Mouse (Mus musculus) embryonic facial prominence, embryonic 13.5 days (tissue): Measurements from ENCODE around the gene Mettl1. TPM values are rescaled to one million over a fixed set of nuclear protein-coding genes. Genes with fewer than 3 reads are reported as not detected.

Experiments
- ATAC-seq: fragments of 200-750 bp; cut with Nextera tagmentation; 2 replicates; pipeline ENCODE4 v1.8.0; 2017; ENCODE audit warnings: low read depth; ENCODE audit not compliant: insufficient number of reproducible peaks, insufficient read depth, low FRiP score, low TSS enrichment
- H3K27ac ChIP-seq: fragments of 300-500 bp; sonication (generic); 2 replicates; pipeline ENCODE4 v1.5.1; 2015; ENCODE audit warnings: moderate library complexity, mild to moderate bottlenecking, inconsistent platforms
- H3K27me3 ChIP-seq: fragments of 300-500 bp; sonication (generic); 2 replicates; pipeline ENCODE4 v1.6.1; 2015; ENCODE audit warnings: mild to moderate bottlenecking, inconsistent platforms
- H3K36me3 ChIP-seq: fragments of 300-500 bp; sonication (generic); 2 replicates; pipeline ENCODE4 v1.6.1; 2015; ENCODE audit warnings: mild to moderate bottlenecking, inconsistent platforms
- H3K4me1 ChIP-seq: fragments of 300-500 bp; sonication (generic); 2 replicates; pipeline ENCODE4 v1.6.1; 2015; ENCODE audit warnings: inconsistent platforms
- H3K4me2 ChIP-seq: fragments of 300-500 bp; sonication (generic); 2 replicates; pipeline ENCODE4 v1.6.1; 2015; ENCODE audit warnings: moderate library complexity, mild to moderate bottlenecking, inconsistent platforms
- H3K4me3 ChIP-seq: fragments of 300-500 bp; sonication (generic); 2 replicates; pipeline ENCODE4 v1.5.1; 2015; ENCODE audit warnings: mild to moderate bottlenecking, inconsistent platforms
- H3K9ac ChIP-seq: fragments of 300-500 bp; sonication (generic); 2 replicates; pipeline ENCODE4 v1.6.1; 2015; ENCODE audit warnings: mild to moderate bottlenecking, inconsistent platforms
- H3K9me3 ChIP-seq: fragments of 300-500 bp; sonication (generic); 2 replicates; pipeline ENCODE4 v1.6.1; 2016; ENCODE audit warnings: inconsistent platforms
- WGBS: fragments of 180-500 bp; shearing (Covaris S2); methylation state at CpG from one replicate; pipeline ENCODE4 v1.1.7; 2015; ENCODE audit warnings: mixed read lengths; 5-methylcytosine and 5-hydroxymethylcytosine counted together
- polyA plus RNA-seq: library from polyadenylated mRNA; unstranded; fragments of >200 nt; fragmentation: Nextera tagmentation; extraction: Ambion mirVana; gene quantifications from 2 replicates; pipeline ENCODE4 v1.2.1, GENCODE M21; 2015

The Mettl1 gene
- polyA plus RNA-seq: 55.2 and 61.2 TPM in 2 replicates

DNA sequence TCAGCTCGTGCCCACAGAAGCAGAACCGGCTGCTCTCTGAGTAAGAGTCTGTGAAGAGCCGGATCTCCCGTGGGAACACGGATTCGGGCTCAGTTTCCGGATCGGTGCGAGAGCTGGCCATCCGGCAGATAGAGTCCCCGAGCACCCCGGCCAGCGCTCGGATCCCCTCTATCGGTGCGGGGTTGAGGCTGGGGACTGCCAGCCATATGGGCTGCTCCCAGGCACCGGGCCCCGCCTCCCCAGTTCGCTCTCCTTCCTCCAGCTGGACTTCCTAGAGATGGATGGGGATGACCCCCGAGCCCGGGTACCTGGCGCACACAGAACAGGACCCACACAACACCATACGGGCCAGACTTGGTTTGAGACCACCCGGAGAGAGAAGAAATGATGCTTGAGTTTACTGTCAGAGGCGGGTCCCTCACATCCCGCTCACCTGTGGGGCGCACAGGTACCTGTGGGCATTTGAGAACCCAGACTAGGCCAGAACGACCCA is at the start of gene Mettl1, which contains the start of gene Eef1akmt3:
Mettl1 (plus strand) TSS at position 141 of the 493 bp plus-strand sequence.
Eef1akmt3 (minus strand) TSS at position 240 of the 493 bp plus-strand sequence.
- Histone ChIP-seq H3K27me3 (peaks cover 9% of the 10 kb centered on the region), H3K9ac (peak within 1 kb of the TSS; percentile 81), H3K9me3 (no peaks in the 10 kb centered on the region), H3K4me3 (peak within 1 kb of the TSS; percentile 81), H3K36me3 (peaks cover 26% of the 10 kb centered on the region), H3K27ac (peak within 1 kb of the TSS; percentile 84), H3K4me1 (peaks cover 15% of the 10 kb centered on the region), H3K4me2 (peak within 1 kb of the TSS; percentile 96)
- peak; percentile 39 for ATAC-seq
- WGBS: under 1% methylated on average over 28 of the region's 28 CpGs

DNA sequence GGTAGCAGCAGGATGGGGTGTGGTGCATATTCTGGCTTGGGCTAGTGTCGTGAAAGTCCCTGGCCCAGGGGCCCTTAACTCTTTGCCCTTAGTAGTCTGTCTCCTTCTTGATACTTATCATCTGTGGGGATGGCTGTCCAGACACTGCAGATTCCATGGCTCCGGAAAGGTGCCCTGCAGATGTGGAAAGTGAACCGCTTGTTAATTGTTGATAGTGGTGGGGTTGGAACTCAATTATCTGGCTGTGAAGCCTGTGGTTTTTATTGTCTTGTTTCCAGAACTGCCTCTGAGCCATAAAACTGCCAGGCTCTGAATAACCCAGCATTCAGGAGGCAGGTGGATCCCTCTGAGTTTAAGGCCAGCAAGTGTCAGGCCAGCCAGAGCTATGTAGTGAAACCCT is 49.5 kb upstream of the Mettl1 start:
- Histone ChIP-seq H3K27me3 (no peaks in the 10 kb centered on the region), H3K4me1 (peaks cover 47% of the 10 kb centered on the region), H3K4me2 (no peak overlapping the region), H3K36me3 (peaks cover 57% of the 10 kb centered on the region), H3K9ac (no peak overlapping the region), H3K9me3 (no peaks in the 10 kb centered on the region), H3K27ac (no peak overlapping the region), H3K4me3 (no peak overlapping the region)
- 76% methylated on average over 3 of the region's 3 CpGs for WGBS
- ATAC-seq: no peak

DNA sequence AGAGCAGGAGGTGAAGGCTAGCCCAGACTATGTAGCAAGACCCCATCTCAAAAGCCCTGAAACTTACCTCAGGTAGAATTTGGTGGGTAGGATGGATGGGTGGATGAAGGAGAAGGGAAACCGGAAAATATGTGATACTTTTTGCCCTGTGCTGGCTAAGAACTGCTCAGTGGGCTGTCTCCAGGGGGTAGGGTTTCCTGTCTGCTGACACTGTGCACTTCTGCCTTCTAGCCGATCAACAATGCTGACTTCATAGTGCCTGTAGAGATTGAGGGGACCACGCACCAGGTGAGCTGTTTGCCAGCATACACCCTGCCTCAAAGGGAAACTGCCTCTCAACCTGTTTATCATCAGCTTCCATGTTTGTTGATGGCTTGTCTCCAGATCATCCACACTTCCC is 47.6 kb upstream of the Mettl1 start:
- Histone ChIP-seq H3K27me3 (no peaks in the 10 kb centered on the region), H3K4me1 (peaks cover 34% of the 10 kb centered on the region), H3K4me2 (no peak overlapping the region), H3K9ac (no peak overlapping the region), H3K27ac (no peak overlapping the region), H3K9me3 (no peaks in the 10 kb centered on the region), H3K4me3 (no peak overlapping the region), H3K36me3 (peaks cover 72% of the 10 kb centered on the region)
- ATAC-seq: no peak
- 75% methylated on average over 3 of the region's 3 CpGs for WGBS

DNA sequence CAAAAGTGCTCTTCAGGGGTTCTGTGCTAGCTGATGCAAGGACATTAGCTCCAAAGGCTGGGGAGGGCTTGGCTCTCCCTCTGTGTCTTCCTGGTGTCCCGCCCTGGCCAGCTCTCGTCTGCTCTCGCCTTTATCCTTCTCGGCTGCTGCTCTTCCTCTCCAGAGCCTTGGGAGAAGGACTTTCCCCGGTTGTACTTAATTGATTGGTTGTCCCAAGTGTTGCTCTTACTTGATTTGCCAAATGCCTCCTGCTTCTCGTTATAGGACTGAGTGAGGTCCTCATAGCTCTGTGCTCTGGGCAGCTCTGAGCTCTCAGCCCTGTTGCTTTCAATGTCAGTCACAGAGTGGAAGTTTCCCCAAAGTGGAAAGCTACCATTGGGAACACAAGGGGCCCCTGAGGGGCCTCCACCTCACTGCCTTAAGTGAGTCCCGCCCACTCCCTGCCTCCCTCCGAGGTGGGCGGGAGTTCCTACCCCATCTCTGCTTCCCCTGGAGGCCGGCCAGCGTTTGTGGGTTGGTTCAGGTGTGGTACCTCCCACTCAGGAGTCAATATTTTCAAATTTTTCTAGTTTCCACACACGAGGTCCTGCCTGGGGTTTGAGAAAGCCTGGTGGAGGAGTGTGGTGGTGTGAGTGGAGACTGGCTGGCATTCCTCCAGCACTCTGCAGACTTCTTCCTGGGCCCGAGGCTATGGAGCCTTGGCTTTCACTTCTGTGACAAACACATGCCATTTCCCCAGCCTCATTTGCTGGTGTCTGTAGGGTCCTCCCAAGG is 43.7 kb upstream of the Mettl1 start:
- Histone ChIP-seq H3K27me3 (no peaks in the 10 kb centered on the region), H3K4me2 (no peak overlapping the region), H3K4me1 (peaks cover 10% of the 10 kb centered on the region), H3K9me3 (no peaks in the 10 kb centered on the region), H3K36me3 (peaks cover 73% of the 10 kb centered on the region), H3K27ac (no peak overlapping the region), H3K9ac (no peak overlapping the region), H3K4me3 (no peak overlapping the region)
- WGBS: 68% methylated on average over 13 of the region's 13 CpGs
- ATAC-seq: no peak

DNA sequence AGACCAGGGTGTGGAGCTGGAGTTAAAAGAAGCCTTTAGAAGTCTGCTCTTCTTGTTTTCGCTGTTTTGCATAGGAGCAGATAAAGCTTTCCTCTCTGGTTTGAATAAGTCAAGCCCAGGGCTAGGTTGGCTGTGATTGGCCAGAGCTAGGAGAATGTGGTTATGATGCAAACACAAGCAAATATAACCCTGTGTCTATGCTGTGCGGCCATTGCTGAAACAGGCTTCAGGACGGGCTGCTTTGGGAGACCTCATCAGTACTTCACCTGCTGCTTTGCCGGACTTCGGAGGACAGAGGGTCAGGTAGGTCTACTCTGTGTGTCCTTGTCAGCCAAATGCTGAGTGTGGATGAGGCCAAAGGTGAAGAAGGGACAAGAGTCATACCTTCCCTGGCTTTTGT is 40.7 kb upstream of the Mettl1 start, which contains the start of gene Avil:
Avil (plus strand) TSS at position 181 of the 400 bp plus-strand sequence.
- WGBS: 90% methylated on average over 5 of the region's 5 CpGs
- Histone ChIP-seq H3K36me3 (peaks cover 43% of the 10 kb centered on the region), H3K27me3 (no peaks in the 10 kb centered on the region), H3K9ac (no peak within 1 kb of the TSS), H3K4me2 (no peak within 1 kb of the TSS), H3K27ac (peak within 1 kb of the TSS; percentile 57; the same call in 1 of the 2 replicates), H3K9me3 (no peaks in the 10 kb centered on the region), H3K4me1 (peaks cover 7% of the 10 kb centered on the region), H3K4me3 (no peak within 1 kb of the TSS)
- no peak for ATAC-seq

DNA sequence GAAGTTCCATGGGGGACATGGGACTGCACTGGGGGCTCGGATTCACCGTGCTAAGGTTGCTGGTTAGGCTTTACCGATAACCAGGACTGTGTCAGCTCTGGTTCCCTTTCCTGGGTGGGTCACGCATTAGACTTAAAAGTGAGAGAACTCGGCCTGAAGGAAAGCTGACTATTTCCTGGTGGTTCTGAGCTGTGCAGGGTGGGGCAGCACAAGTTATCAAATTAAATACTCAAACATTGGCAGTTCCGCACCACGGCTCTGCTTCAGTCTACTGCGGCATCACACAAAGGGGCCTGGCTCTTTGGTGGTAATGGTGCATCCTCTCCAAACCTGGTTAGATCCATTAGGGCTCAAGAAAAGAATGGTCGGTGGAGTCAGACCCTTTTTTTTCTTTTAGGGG is 39.9 kb upstream of the Mettl1 start:
- Histone ChIP-seq H3K4me3 (no peak overlapping the region), H3K4me2 (no peak overlapping the region), H3K27me3 (no peaks in the 10 kb centered on the region), H3K9ac (no peak overlapping the region), H3K4me1 (peaks cover 7% of the 10 kb centered on the region), H3K27ac (peak overlapping the region; percentile 57; the same call in 1 of the 2 replicates), H3K9me3 (no peaks in the 10 kb centered on the region), H3K36me3 (peaks cover 35% of the 10 kb centered on the region)
- ATAC-seq: no peak
- WGBS: 81% methylated on average over 9 of the region's 9 CpGs

DNA sequence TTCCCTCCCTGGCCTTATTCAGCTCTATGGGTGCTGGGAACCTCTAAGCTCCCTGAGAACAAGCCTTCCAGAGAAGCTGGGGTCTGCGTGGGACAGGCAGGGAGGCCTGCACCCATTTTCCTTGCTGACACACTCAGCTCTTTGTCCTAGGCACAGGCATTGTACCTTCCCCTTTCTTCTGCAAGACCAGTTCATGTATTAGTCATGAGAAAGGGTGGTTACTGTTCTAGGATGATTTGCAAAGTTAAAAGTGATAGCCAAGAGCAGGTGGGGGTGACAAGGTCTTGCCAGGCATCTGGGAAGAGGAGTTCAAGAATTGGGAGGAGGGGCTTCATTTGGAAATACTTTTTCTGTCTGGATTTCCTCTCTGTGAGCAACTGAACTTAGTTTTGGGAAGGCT is 39.2 kb upstream of the Mettl1 start:
- Histone ChIP-seq H3K36me3 (peaks cover 35% of the 10 kb centered on the region), H3K27me3 (no peaks in the 10 kb centered on the region), H3K4me2 (no peak overlapping the region), H3K9ac (no peak overlapping the region), H3K4me3 (no peak overlapping the region), H3K27ac (no peak overlapping the region), H3K4me1 (peaks cover 7% of the 10 kb centered on the region), H3K9me3 (no peaks in the 10 kb centered on the region)
- ATAC-seq: no peak
- WGBS: 68% methylated on average over 1 of the region's 1 CpGs

DNA sequence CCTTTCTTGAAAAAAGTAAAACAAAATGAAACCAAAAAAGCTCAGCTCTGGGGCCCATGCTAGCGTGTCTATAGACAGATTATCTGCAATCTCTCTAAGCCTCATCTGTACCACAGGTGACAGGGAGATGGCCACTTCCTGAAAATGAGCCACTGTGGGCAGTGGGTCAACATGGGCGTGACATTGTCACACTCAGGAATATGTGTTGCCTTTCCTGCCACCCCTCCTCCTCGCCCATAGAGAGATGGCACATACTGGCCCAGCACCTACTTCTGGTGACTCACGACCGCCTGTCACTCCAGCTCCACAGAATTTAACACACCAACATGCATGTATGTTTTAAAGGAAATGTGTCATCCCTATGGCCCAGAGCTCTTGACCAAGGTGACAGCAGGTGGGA is 38.4 kb upstream of the Mettl1 start:
- H3K9me3 ChIP-seq: no peaks in the 10 kb centered on the region
- no peak overlapping the region for H3K4me3 ChIP-seq
- 91% methylated on average over 5 of the region's 5 CpGs for WGBS
- H3K4me2 ChIP-seq: no peak overlapping the region
- H3K4me1 ChIP-seq: peaks cover 2% of the 10 kb centered on the region; the same call in 1 of the 2 replicates
- H3K9ac ChIP-seq: no peak overlapping the region
- H3K36me3 ChIP-seq: peaks cover 29% of the 10 kb centered on the region
- no peak overlapping the region for H3K27ac ChIP-seq
- no peak for ATAC-seq
- H3K27me3 ChIP-seq: no peaks in the 10 kb centered on the region

DNA sequence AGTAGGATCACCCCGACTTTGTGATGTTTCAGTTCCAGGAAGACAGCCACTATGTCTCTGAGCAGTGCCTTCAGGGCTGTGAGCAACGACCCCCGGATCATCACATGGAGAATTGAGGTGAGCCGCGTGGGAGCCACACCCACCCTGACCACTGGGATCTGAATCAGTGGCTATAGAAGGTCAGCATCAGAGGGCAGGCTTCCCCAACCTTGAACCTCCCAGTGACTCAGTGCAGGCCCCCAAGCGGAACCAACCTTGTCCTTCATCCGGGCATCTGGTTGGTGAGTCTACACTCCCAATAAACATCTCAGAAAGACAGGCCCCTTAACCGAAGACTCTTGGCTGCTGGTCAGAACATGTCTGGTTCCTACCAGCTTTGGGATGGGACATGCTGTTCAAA is 37.9 kb upstream of the Mettl1 start:
- H3K27ac ChIP-seq: no peak overlapping the region
- no peak overlapping the region for H3K4me2 ChIP-seq
- no peak overlapping the region for H3K9ac ChIP-seq
- no peak overlapping the region for H3K4me3 ChIP-seq
- H3K36me3 ChIP-seq: peaks cover 23% of the 10 kb centered on the region
- H3K9me3 ChIP-seq: no peaks in the 10 kb centered on the region
- ATAC-seq: no peak
- no peaks in the 10 kb centered on the region for H3K27me3 ChIP-seq
- H3K4me1 ChIP-seq: no peaks in the 10 kb centered on the region
- 85% methylated on average over 8 of the region's 8 CpGs for WGBS

DNA sequence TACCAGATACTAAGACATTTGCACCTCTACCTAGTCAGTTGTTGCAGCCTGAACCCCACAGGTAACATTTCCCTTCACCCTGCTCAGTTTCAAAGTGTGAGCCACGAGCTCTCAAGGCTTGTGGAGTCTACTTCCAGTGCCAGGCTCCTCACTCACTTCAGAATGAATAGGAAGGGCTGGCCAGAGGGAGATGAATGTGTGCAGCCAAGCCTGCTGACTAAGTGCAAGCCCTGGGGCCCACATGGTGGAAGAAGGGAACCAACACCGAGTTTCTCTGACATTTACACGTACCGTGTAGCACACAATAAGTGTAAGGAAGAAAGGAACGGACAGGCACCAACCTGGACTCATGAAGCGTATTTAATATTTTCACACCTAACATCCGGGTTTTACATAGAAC is 37.4 kb upstream of the Mettl1 start:
- Histone ChIP-seq H3K9ac (no peak overlapping the region), H3K36me3 (peaks cover 18% of the 10 kb centered on the region), H3K4me1 (no peaks in the 10 kb centered on the region), H3K9me3 (no peaks in the 10 kb centered on the region), H3K4me2 (no peak overlapping the region), H3K27me3 (no peaks in the 10 kb centered on the region), H3K4me3 (no peak overlapping the region), H3K27ac (no peak overlapping the region)
- ATAC-seq: no peak
- WGBS: 84% methylated on average over 7 of the region's 7 CpGs

DNA sequence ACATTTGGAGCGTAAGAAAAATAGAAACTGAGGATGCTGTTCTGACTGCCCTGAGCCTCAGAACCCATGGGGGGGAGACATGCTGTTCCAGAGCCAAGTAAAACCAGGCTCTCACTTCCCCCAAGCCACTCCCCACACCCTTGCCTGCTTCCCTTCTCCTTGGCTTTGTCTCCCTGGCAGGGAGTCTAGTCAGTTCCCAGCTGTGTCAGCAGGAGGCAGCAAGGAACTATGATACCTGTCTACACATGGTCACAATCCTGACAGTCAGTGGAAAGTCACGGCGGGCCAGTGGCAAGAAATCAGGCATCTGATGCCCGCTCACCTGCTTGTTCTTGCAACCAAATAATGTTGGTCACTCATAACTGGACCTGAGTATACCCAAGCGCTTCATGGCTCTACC is 24.7 kb upstream of the Mettl1 start:
- Histone ChIP-seq H3K27me3 (no peaks in the 10 kb centered on the region), H3K27ac (no peak overlapping the region), H3K4me3 (no peak overlapping the region), H3K4me1 (peaks cover 7% of the 10 kb centered on the region), H3K9me3 (no peaks in the 10 kb centered on the region), H3K4me2 (no peak overlapping the region), H3K9ac (no peak overlapping the region), H3K36me3 (0 out of 2 replicates have a peak, but pooled peaks cover 6% of the 10 kb centered on the region)
- WGBS: 58% methylated on average over 5 of the region's 5 CpGs
- ATAC-seq: no peak; the same call in 1 of the 2 replicates

DNA sequence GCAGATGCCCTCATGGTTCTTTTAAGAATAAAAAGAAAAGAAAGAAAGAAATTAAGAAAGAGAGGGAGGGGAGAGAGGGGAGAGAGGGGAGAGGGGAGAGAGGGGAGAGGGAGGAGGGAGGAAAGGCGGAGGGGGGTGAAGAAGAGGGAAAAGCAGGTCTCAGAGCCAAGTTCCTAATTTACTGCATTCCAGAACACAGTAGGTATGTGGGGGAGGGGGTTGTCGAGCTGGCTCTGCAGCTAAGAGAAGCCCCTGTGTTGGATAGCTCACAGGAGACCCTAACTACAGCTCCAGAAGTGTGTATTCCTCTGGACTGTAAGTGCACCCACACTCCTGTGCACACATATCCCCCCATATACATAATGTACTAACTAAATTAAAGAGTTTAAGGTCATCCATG is 24.1 kb upstream of the Mettl1 start:
- Histone ChIP-seq H3K4me1 (peaks cover 7% of the 10 kb centered on the region), H3K4me3 (no peak overlapping the region), H3K4me2 (no peak overlapping the region), H3K27me3 (no peaks in the 10 kb centered on the region), H3K27ac (no peak overlapping the region), H3K9ac (no peak overlapping the region; the same call in 1 of the 2 replicates), H3K36me3 (peaks cover 11% of the 10 kb centered on the region), H3K9me3 (no peaks in the 10 kb centered on the region)
- no peak for ATAC-seq
- 3% methylated on average over 2 of the region's 2 CpGs for WGBS
